Mouse (Mus musculus) ES-Bruce4 (cell line): ENCODE measurements at regions not wholly inside any gene's neighbourhood (a gene's known extent, or its start where the extent isn't known, plus 50 kb on each side); places are given as distances from the start of the nearest gene placed in this dataset.

Experiments used
- H3K27ac ChIP-seq: 2 replicates; pipeline ENCODE4 v1.5.1; 2012; ENCODE audit warnings: low read length, inconsistent platforms; ENCODE audit not compliant: insufficient read depth
- H3K27me3 ChIP-seq: 2 replicates; pipeline ENCODE4 v1.6.1; 2012; ENCODE audit warnings: mild to moderate bottlenecking, low read length, inconsistent platforms; ENCODE audit not compliant: control insufficient read depth, poor library complexity, insufficient read depth, severe bottlenecking
- H3K36me3 ChIP-seq: 2 replicates; pipeline ENCODE4 v1.6.1; 2012; ENCODE audit warnings: inconsistent platforms, mild to moderate bottlenecking, low read length, moderate library complexity; ENCODE audit not compliant: control insufficient read depth, poor library complexity, insufficient read depth, severe bottlenecking
- H3K4me1 ChIP-seq: one replicate; pipeline ENCODE4 v1.8.1; 2011; ENCODE audit warnings: low read length; ENCODE audit not compliant: control insufficient read depth, insufficient read depth
- H3K4me3 ChIP-seq: 2 replicates; pipeline ENCODE4 v1.5.1; 2011; ENCODE audit warnings: low read depth, mild to moderate bottlenecking, low read length
- H3K9ac ChIP-seq: 2 replicates; pipeline ENCODE4 v1.6.1; 2012; ENCODE audit warnings: low read depth, mild to moderate bottlenecking, inconsistent platforms; ENCODE audit not compliant: poor library complexity, severe bottlenecking
- H3K9me3 ChIP-seq: replicated peaks from 2 replicates; pipeline ENCODE4 v1.6.1; 2012; ENCODE audit warnings: mild to moderate bottlenecking, low read length, inconsistent platforms; ENCODE audit not compliant: control insufficient read depth, poor library complexity, insufficient read depth, severe bottlenecking
- CTCF ChIP-seq: IDR thresholded peaks from one replicate; pipeline ENCODE4 v1.8.1; 2011; ENCODE audit warnings: low read depth, low read length
- EP300 ChIP-seq: IDR thresholded peaks from 2 replicates; pipeline ENCODE4 v1.6.1; 2011; ENCODE audit warnings: low read depth, low read length; ENCODE audit not compliant: insufficient read depth
- POLR2A ChIP-seq: IDR thresholded peaks from one replicate; pipeline ENCODE4 v1.8.1; 2011; ENCODE audit warnings: low read length; ENCODE audit not compliant: insufficient read depth

DNA sequence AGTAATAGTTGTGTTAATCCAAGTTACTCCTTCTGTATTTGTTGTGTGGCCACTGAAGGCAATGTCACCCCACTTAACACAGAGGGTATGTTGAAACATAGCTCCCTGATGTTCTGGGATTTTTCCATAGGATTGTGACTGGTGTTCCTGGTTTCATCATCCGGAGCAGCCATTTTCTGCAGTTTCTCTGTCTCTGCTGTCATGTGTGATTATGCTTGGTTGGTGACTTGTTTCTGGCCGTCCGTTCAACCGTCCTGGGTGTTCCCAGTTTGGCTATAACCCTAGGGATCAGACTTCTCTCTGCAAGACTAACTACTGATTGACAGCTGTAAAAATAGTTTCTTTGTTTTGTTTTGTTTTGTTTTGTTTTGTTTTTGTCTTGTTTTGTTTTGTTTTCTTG is 98.1 kb upstream of the Rpl34 start:
- Histone ChIP-seq H3K4me3 (no peak overlapping the region), H3K4me1 (no peaks in the 10 kb centered on the region), H3K27ac (no peak overlapping the region), H3K27me3 (no peaks in the 10 kb centered on the region), H3K9ac (no peak overlapping the region), H3K9me3 (no peaks in the 10 kb centered on the region), H3K36me3 (no peaks in the 10 kb centered on the region)
- TF ChIP-seq POLR2A: no peak
- no peak for TF ChIP-seq EP300
- TF ChIP-seq CTCF: no peak

DNA sequence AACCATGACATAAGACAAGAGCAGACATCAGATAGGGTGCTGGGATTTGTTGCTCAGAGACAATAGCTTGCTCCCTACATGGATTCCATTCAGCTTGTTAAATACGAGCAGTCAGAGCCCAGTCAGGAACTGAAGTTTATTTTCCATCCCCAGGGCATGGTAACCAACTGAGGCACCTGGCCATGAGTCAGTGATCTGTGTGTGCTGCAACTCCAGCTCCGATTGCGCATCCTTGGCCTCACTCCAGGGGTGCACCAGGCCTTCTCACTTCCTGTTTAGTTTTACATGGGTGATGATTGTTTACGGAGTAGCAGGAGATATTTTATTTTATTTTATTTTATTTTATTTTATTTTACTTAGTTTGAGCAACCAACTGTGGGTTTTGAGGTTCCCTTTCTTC is 97.7 kb upstream of the Rpl34 start:
- Histone ChIP-seq H3K4me1 (no peaks in the 10 kb centered on the region), H3K9ac (no peak overlapping the region), H3K4me3 (no peak overlapping the region), H3K9me3 (no peaks in the 10 kb centered on the region), H3K36me3 (no peaks in the 10 kb centered on the region), H3K27me3 (no peaks in the 10 kb centered on the region), H3K27ac (no peak overlapping the region)
- TF ChIP-seq CTCF (no peak), POLR2A (no peak), EP300 (no peak)

DNA sequence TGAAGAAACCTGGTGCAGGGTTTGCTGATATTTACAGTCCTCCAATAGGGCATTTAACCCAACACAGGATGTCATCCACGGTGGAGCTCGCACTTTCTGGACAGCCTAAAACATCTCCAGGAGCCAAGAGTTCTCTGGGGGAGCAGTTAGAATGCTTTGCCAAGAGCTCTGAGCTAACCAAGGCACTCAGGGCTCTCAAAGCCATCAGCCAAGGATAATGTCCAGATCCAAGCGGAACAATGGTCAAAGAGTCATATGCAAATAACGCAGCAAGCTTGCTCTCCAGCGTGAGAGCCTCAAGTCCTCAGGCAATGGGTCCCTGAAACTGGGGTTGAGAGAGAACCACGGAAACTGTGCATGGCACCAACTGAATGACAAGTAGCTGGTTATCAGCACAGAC is 96.8 kb upstream of the Rpl34 start:
- H3K9ac ChIP-seq: no peak overlapping the region
- TF ChIP-seq POLR2A (no peak), EP300 (no peak), CTCF (no peak)
- H3K9me3 ChIP-seq: no peaks in the 10 kb centered on the region
- H3K4me3 ChIP-seq: no peak overlapping the region
- no peaks in the 10 kb centered on the region for H3K36me3 ChIP-seq
- H3K4me1 ChIP-seq: no peaks in the 10 kb centered on the region
- no peak overlapping the region for H3K27ac ChIP-seq
- no peaks in the 10 kb centered on the region for H3K27me3 ChIP-seq

DNA sequence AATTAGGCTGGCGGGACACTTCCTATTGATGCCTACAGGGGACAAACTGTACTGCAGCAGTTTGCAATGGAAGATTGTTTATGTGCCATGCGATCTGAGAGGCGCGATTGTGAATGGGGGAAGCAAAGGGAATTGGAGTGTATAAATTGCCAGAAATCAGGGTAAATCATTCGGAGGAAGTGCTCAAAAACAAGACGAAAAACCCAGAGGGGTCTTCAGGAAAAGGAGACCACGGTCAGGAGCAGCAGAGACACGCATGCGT is 89.6 kb upstream of the Rpl34 start:
- no peak overlapping the region for H3K27ac ChIP-seq
- TF ChIP-seq POLR2A (no peak), EP300 (no peak), CTCF (no peak)
- H3K9me3 ChIP-seq: no peaks in the 10 kb centered on the region

DNA sequence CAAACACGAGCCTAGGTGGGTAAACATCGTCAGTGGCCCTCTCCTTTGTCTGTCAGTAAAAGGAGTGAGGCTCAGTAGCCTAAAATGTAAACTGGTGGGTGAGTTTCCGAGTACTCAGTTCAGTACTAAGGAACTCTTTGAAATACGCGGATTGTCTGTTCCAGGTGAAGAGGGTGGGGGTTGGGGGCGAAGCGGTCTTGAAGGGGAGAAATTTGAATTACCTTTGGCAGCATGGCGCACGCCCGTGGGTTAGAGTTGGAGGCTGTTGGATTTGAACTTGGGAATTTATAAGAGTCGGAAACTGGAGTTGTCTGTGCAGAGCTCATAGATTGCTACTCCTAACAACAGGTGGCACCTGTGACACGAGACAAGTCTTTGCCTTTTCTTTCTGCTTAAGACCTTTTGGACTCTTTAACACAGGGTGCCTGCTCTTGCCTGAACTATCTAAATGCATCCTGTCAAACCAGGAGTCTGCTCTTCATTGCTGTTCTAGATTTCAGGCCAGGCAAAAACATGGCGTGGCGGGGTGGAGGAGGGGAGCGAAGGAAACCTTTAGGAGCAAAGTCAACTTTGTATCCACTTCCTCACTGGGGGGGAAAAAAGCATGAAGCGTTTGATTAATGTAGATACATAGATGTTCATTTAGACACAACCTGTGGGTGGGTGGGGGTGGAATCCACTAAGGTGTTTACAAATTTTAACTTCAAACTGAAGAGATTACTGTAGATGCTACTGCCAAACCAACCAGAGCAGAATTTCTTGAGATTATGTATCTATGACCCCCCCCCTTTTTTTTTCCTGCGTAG is 89.0 kb upstream of the Rpl34 start:
- H3K27me3 ChIP-seq: no peaks in the 10 kb centered on the region
- H3K4me1 ChIP-seq: no peaks in the 10 kb centered on the region
- peak overlapping the region; percentile 23 for H3K4me3 ChIP-seq
- H3K9ac ChIP-seq: peak overlapping the region; percentile 42
- no peaks in the 10 kb centered on the region for H3K36me3 ChIP-seq
- TF ChIP-seq CTCF (no peak), POLR2A (no peak), EP300 (no peak)
- no peaks in the 10 kb centered on the region for H3K9me3 ChIP-seq
- H3K27ac ChIP-seq: no peak overlapping the region

More for the DNA sequence above, 89.6 kb upstream of the Rpl34 start:
- H3K36me3 ChIP-seq: no peaks in the 10 kb centered on the region
- H3K9ac ChIP-seq: no peak overlapping the region
- H3K27me3 ChIP-seq: no peaks in the 10 kb centered on the region
- no peaks in the 10 kb centered on the region for H3K4me1 ChIP-seq
- no peak overlapping the region for H3K4me3 ChIP-seq

DNA sequence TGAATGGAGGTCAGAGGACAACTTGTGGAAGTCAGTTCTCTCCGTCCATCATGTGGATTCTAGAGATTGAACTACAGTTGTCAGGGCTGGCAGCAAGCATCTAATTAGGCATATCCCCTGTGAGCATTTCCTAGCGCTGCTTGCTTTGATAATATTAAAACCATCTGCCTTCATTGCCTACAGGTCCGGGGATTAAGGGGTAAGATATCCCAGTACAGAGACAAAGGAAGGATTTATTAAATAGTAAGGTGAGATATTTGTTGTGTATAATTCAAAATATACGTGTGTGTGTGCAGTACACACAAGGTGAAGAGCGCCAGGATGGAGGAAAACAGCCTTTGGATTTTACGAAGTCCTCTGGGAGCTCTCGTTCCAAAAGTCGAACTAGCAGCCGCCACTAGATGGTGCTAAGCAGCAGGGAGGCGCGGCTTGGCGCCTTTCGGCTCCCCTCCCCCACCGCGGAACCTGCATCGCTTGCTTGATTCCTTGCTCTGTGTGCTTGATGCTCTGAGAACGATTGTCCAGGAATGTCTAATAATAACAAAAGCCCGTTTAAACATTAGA is 88.4 kb upstream of the Rpl34 start:
- Histone ChIP-seq H3K27me3 (no peaks in the 10 kb centered on the region), H3K9ac (peak overlapping the region; percentile 42; the same call in 1 of the 2 replicates), H3K4me1 (no peaks in the 10 kb centered on the region), H3K27ac (no peak overlapping the region), H3K4me3 (peak overlapping the region; percentile 23; the same call in 1 of the 2 replicates), H3K9me3 (no peaks in the 10 kb centered on the region), H3K36me3 (no peaks in the 10 kb centered on the region)
- TF ChIP-seq POLR2A (no peak), EP300 (peak; percentile 60; the same call in 1 of the 2 replicates), CTCF (peak; percentile 82)
